Mouse (Mus musculus): ENCODE data around the gene Plk5.

DNA sequence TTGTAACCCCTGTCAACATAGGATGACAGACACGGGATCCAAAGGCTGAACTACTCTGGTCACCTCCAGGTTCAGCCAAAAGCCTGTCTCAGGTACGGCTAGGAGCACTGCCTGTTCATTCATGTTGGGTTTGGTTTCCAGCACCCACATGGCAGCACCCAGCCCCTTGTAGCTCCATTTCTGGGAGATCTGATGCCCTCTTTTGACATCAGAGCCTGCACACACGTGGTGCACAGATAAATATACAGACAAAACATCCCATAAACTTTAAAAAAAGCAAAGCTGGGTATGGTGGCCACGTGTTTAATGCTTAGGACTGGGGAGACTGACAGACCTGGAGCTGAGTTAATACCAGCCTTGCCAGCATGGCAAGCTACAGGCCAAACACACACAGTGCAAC lies 51.7 kb downstream of the Plk5 start:
- TF ChIP-seq CTCF (IDR thresholded peaks at IDR 0.05) (no peak), EP300 (IDR thresholded peaks at IDR 0.05) (no peak)

Data from lung, postnatal 0 days (tissue).